Mouse (Mus musculus) G1E (cell line): ENCODE results near the gene Tmem199.

Source experiments
- CTCF ChIP-seq: IDR thresholded peaks from 2 replicates; pipeline ENCODE4 v1.5.1; 2012; ENCODE audit warnings: low read depth, low read length, inconsistent platforms, mixed read lengths
- TAL1 ChIP-seq: conservative IDR thresholded peaks from 2 replicates; pipeline ENCODE4 v1.6.1; 2012; ENCODE audit warnings: low read depth, low read length, inconsistent platforms, mixed read lengths

DNA sequence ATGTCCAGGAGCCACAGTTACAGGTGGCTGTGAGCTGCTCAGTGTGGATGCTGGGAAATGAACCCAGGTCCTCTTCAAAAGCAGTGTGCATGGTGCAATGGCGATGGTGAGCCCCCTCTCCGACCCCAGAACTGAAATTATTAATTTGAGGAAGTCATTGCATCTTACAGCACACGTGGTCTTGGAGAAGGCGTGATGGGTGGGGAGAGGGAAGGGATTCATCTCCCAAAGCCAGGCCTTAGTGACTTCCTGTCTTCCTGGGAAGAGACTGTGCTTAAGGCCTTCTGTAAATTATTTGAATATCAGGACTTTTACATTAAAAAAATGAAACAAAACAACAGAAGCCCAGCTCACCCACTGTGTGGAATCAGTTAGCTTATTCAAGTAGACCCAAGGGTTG lies 44.1 kb upstream of the Tmem199 start:
- TF ChIP-seq TAL1 (no peak), CTCF (no peak)
